Mouse (Mus musculus) brain, embryonic 14.5 days (tissue): ENCODE measurements around the gene Olfr577.

ENCODE experiments used
- CTCF ChIP-seq: fragments of 200-500 bp; IDR thresholded peaks from 2 replicates; pipeline ENCODE4 v1.5.1; 2012; ENCODE audit warnings: inconsistent platforms, mild to moderate bottlenecking, moderate library complexity, borderline replicate concordance; ENCODE audit not compliant: insufficient read depth, insufficient read length; ENCODE audit errors: extremely low read depth
- POLR2A ChIP-seq: fragments of 200-500 bp; IDR thresholded peaks from 2 replicates; pipeline ENCODE4 v1.6.1; 2012; ENCODE audit warnings: mild to moderate bottlenecking, inconsistent platforms, borderline replicate concordance; ENCODE audit not compliant: poor library complexity, insufficient read depth, insufficient read length, severe bottlenecking; ENCODE audit errors: extremely low read depth

- no peak for TF ChIP-seq POLR2A
- TF ChIP-seq CTCF: no peak
These were observed 17.1 kb downstream of the Olfr577 start, which contains the start of gene Olfr575 for GRCm38 (mm10) chr7:102958593-102958992.
